Mouse (Mus musculus) colon, adult 2 months (tissue): ENCODE results near the gene Gm11634. TPM values are rescaled to one million over a fixed set of nuclear protein-coding genes. Genes with fewer than 3 reads are reported as not detected.

Experiments
- polyA plus RNA-seq: library from polyadenylated mRNA; depleted of rRNA; stranded (reverse); fragments of >200 nt; gene quantifications from 2 replicates; pipeline ENCODE4 v1.2.3, GENCODE M21; 2012; rRNA removed

Gm11634 gene
- not detected in 2 replicates for polyA plus RNA-seq

GRCm38 (mm10) chr11:101599156-101599555 lies at the start of gene Gm11634:
Gm11634 (minus strand) TSS chr11:101599256.

GRCm38 (mm10) chr11:101626995-101627856 lies 28.2 kb upstream of the Gm11634 start, which contains the start of gene Rdm1:
Rdm1 (plus strand) TSS chr11:101627195.

GRCm38 (mm10) chr11:101582054-101583035 lies 16.7 kb downstream of the Gm11634 start, which contains the start of gene Tmem106a:
Tmem106a (plus strand) TSS chr11:101582242.

GRCm38 (mm10) chr11:101551751-101552475 lies 47.1 kb downstream of the Gm11634 start, which contains the start of the genes Brca1 and Nbr1:
Brca1 (minus strand) TSS chr11:101551955.
Nbr1 (plus strand) TSS chr11:101552149.

Other genes with a start within 250 kb of the Gm11634 start
- not detected in 2 replicates for gene G6pc, start 231.7 kb downstream of the Gm11634 start, polyA plus RNA-seq
- 15.9 and 18.9 TPM in 2 replicates for gene Aarsd1, start 181.6 kb downstream of the Gm11634 start, polyA plus RNA-seq
- gene Gm27029, start 174.5 kb downstream of the Gm11634 start, polyA plus RNA-seq: 0.09 and 0.55 TPM in 2 replicates
- 25.0 and 27.2 TPM in 2 replicates for gene Rundc1, start 174.2 kb downstream of the Gm11634 start, polyA plus RNA-seq
- gene Ptges3l, start 173.9 kb downstream of the Gm11634 start, polyA plus RNA-seq: 4.5 TPM in 2 replicates
- gene Rpl27, start 157.0 kb downstream of the Gm11634 start, polyA plus RNA-seq: 403 and 499 TPM in 2 replicates
- gene Ifi35, start 150.8 kb downstream of the Gm11634 start, polyA plus RNA-seq: 30.8 and 40.3 TPM in 2 replicates
- gene Rnd2, start 134.3 kb downstream of the Gm11634 start, polyA plus RNA-seq: 9.7 and 11.0 TPM in 2 replicates
- 121 and 128 TPM in 2 replicates for gene Vat1, start 133.0 kb downstream of the Gm11634 start, polyA plus RNA-seq
- 0.79 and 0.83 TPM in 2 replicates for gene Brca1, start 47.3 kb downstream of the Gm11634 start, polyA plus RNA-seq
- 121 and 137 TPM in 2 replicates for gene Nbr1, start 47.1 kb downstream of the Gm11634 start, polyA plus RNA-seq
- 36.5 and 54.6 TPM in 2 replicates for gene Tmem106a, start 17.0 kb downstream of the Gm11634 start, polyA plus RNA-seq
- gene Rdm1, start 27.9 kb upstream of the Gm11634 start, polyA plus RNA-seq: 18.5 and 22.8 TPM in 2 replicates
- 16.9 and 21.0 TPM in 2 replicates for gene Arl4d, start 66.3 kb upstream of the Gm11634 start, polyA plus RNA-seq
- 9.9 and 11.8 TPM in 2 replicates for gene Dhx8, start 133.7 kb upstream of the Gm11634 start, polyA plus RNA-seq
- 19.9 and 30.7 TPM in 2 replicates for gene Etv4, start 186.1 kb upstream of the Gm11634 start, polyA plus RNA-seq